In the genomic region with DNA sequence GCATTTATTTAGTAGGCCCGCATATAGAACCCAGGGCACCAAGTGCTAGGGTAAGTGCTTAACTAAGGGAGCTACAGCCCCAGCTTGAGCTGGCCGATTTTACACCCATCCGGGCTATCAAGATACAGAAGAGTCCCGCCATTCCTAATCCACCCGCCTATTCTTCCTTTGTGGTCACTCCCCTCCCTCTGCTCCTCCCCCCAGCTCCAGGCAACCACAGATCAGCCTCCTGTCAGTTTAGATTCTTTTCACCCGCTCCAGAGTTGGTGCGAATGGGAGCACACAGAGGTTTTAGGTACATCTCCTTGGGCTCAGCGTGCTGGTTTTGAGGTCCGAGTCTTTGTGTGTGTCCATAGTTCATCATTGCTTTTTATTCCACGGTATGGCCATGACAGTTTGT, we compare ENCODE assay signal across 11 mouse cellular contexts. TPM values are rescaled to one million over a fixed set of nuclear protein-coding genes. Genes with fewer than 3 reads are reported as not detected.
A peak's percentile ranks its signal among the peaks of the same experiment; 100 is the strongest.
DNase-seq lines count a peak whose midpoint lies in the region; ATAC-seq and TF ChIP-seq lines count a peak whose summit lies in the region.
"Had no signal": no experiment of that assay in that cellular context is flagged by ENCODE, and none has a peak within 500 bp of the region (broad histone marks: within the 10 kb centered on the region; RNA-seq: fewer than 3 reads in every experiment).

No protein-coding gene starts in this region.

- H3K9me3 ChIP-seq in heart, embryonic 10.5 days, result no peaks in the 10 kb centered on the region
- H3K9me3 ChIP-seq in E14TG2a.4 (ENCODE audit: low read length), result peaks cover 3% of the 10 kb centered on the region; the same call in 1 of the 2 replicates
- H3K9me3 ChIP-seq in forebrain, embryonic 14.5 days (replicated peaks; ENCODE audit: control insufficient read depth, low read length), result no peaks in the 10 kb centered on the region
- no peaks in the 10 kb centered on the region for H3K9me3 ChIP-seq in midbrain, embryonic 11.5 days (ENCODE audit: control insufficient read depth, low read length)

- H3K27ac ChIP-seq in heart, embryonic 10.5 days, result no peak overlapping the region
- H3K27ac ChIP-seq in heart, adult 2 months, result no peak overlapping the region
- H3K27ac ChIP-seq in forebrain, embryonic 14.5 days (ENCODE audit: low read depth, low read length), result no peak overlapping the region
- peak overlapping the region; percentile 53; the same call in 1 of the 2 replicates for H3K27ac ChIP-seq in midbrain, embryonic 11.5 days (ENCODE audit: low read depth, low read length)
- H3K27ac ChIP-seq: limb, embryonic 13.5 days had no signal

- 0 out of 2 replicates have a peak, but pooled peaks have one; percentile 21 for ATAC-seq in forebrain, embryonic 14.5 days
- peak; percentile 82 for ATAC-seq in midbrain, embryonic 11.5 days (ENCODE audit: low FRiP score)

- peak overlapping the region; percentile 39 for H3K4me2 ChIP-seq in forebrain, embryonic 14.5 days (ENCODE audit: low read length)
- H3K4me2 ChIP-seq in midbrain, embryonic 11.5 days, result peak overlapping the region; percentile 38

- intact Hi-C loops in heart, adult 2 months (cut with DNase I), result no loop called here

- no peak for TF ChIP-seq CTCF in heart, adult 2 months (IDR thresholded peaks at IDR 0.05)
- no peak for TF ChIP-seq CTCF in E14TG2a.4 (conservative IDR thresholded peaks at IDR 0.05; ENCODE audit: low read length)

- no peak for DNase-seq in heart, embryonic 10.5 days (ENCODE audit: low spot score)
- no peak for DNase-seq in heart, adult 2 months
- peak; percentile 49 for DNase-seq in forebrain, embryonic 14.5 days (ENCODE audit: low spot score)
- DNase-seq in midbrain, embryonic 11.5 days (ENCODE audit: low spot score, missing footprints), result peak; percentile 96
- DNase-seq in testis, postnatal 10 days (ENCODE audit: low spot score), result no peak
- DNase-seq in urinary bladder, postnatal 25 days (ENCODE audit: low spot score), result no peak
- DNase-seq in B cell, adult 2 months, result no peak
- DNase-seq: adrenal gland, postnatal 14 days had no signal

- H3K9ac ChIP-seq in heart, adult 2 months (ENCODE audit: low read depth, low read length), result no peak overlapping the region
- H3K9ac ChIP-seq in forebrain, embryonic 14.5 days (ENCODE audit: low read length), result peak overlapping the region; percentile 21; the same call in 1 of the 2 replicates
- peak overlapping the region; percentile 53 for H3K9ac ChIP-seq in midbrain, embryonic 11.5 days (ENCODE audit: low read length)
- H3K9ac ChIP-seq: limb, embryonic 13.5 days had no signal

- no peak for TF ChIP-seq POLR2A in heart, adult 2 months (IDR thresholded peaks at IDR 0.05; ENCODE audit: insufficient read depth, low read depth, low read length)

- WGBS in heart, embryonic 10.5 days, result 9% methylated on average over 10 of the region's 10 CpGs
- 25% methylated on average over 10 of the region's 10 CpGs for WGBS in heart, adult 2 months
- 2% methylated on average over 10 of the region's 10 CpGs for WGBS in forebrain, embryonic 14.5 days
- WGBS in midbrain, embryonic 11.5 days, result 2% methylated on average over 10 of the region's 10 CpGs

- TF ChIP-seq EP300 in heart, adult 2 months (IDR thresholded peaks at IDR 0.05; ENCODE audit: insufficient read depth, low read depth, low read length), result no peak

- H3K36me3 ChIP-seq in heart, embryonic 10.5 days, result no peaks in the 10 kb centered on the region
- H3K36me3 ChIP-seq in heart, adult 2 months (ENCODE audit: control insufficient read depth, insufficient read depth, low read length), result no peaks in the 10 kb centered on the region
- no peaks in the 10 kb centered on the region for H3K36me3 ChIP-seq in E14TG2a.4 (ENCODE audit: insufficient read depth, low read length)
- no peaks in the 10 kb centered on the region for H3K36me3 ChIP-seq in forebrain, embryonic 14.5 days (ENCODE audit: control insufficient read depth, insufficient read depth, low read length)
- H3K36me3 ChIP-seq in midbrain, embryonic 11.5 days (ENCODE audit: control insufficient read depth, insufficient read depth, low read length), result no peaks in the 10 kb centered on the region
- H3K36me3 ChIP-seq: limb, embryonic 13.5 days had no signal

- H3K79me2 ChIP-seq in heart, adult 2 months (replicated peaks; ENCODE audit: control insufficient read depth, insufficient read depth, low read length), result no peaks in the 10 kb centered on the region

- peaks cover 24% of the 10 kb centered on the region for H3K4me1 ChIP-seq in heart, embryonic 10.5 days
- no peaks in the 10 kb centered on the region for H3K4me1 ChIP-seq in heart, adult 2 months (ENCODE audit: control insufficient read depth, insufficient read depth, low read length)
- peaks cover 30% of the 10 kb centered on the region for H3K4me1 ChIP-seq in E14TG2a.4 (replicated peaks; ENCODE audit: low read depth, low read length)
- H3K4me1 ChIP-seq in forebrain, embryonic 14.5 days (ENCODE audit: control insufficient read depth, insufficient read depth, low read length), result peaks cover 3% of the 10 kb centered on the region
- peaks cover 16% of the 10 kb centered on the region for H3K4me1 ChIP-seq in midbrain, embryonic 11.5 days (ENCODE audit: control insufficient read depth, insufficient read depth, low read length)

- H3K27me3 ChIP-seq in heart, embryonic 10.5 days (ENCODE audit: insufficient read depth, poor library complexity, severe bottlenecking), result peaks cover 52% of the 10 kb centered on the region
- peaks cover 8% of the 10 kb centered on the region for H3K27me3 ChIP-seq in heart, adult 2 months (ENCODE audit: control insufficient read depth, insufficient read depth, low read length)
- peaks cover 43% of the 10 kb centered on the region for H3K27me3 ChIP-seq in E14TG2a.4 (ENCODE audit: insufficient read depth, low read length)
- peaks cover 27% of the 10 kb centered on the region for H3K27me3 ChIP-seq in forebrain, embryonic 14.5 days (replicated peaks; ENCODE audit: control insufficient read depth, insufficient read depth, low read length)
- H3K27me3 ChIP-seq in midbrain, embryonic 11.5 days (ENCODE audit: control insufficient read depth, insufficient read depth, low read length), result peaks cover 19% of the 10 kb centered on the region

- peak overlapping the region; percentile 24; the same call in 1 of the 2 replicates for H3K4me3 ChIP-seq in heart, embryonic 10.5 days
- H3K4me3 ChIP-seq in heart, adult 2 months, result no peak overlapping the region
- H3K4me3 ChIP-seq in E14TG2a.4 (replicated peaks; ENCODE audit: low read length), result peak overlapping the region; percentile 41; the same call in 1 of the 2 replicates
- H3K4me3 ChIP-seq in forebrain, embryonic 14.5 days (ENCODE audit: low read depth, low read length), result no peak overlapping the region
- peak overlapping the region; percentile 8; the same call in 1 of the 2 replicates for H3K4me3 ChIP-seq in midbrain, embryonic 11.5 days (ENCODE audit: low read depth, low read length)
- H3K4me3 ChIP-seq: erythroblast, embryonic 14.5 days had no signal

RNA-seq across cellular contexts. Expression of a gene that starts 16.5 kb away (rescaled TPM):
- polyA plus RNA-seq in heart, embryonic 10.5 days (2016; fragmentation: Nextera tagmentation; extraction: Ambion mirVana), result not detected in 2 replicates
- total RNA-seq in heart, adult 2 months (2021), result not detected
- polyA plus RNA-seq in heart, adult 2 months (2012; rRNA removed), result 0.08 and 0.18 TPM in 2 replicates
- polyA plus RNA-seq in forebrain, embryonic 14.5 days (2014; fragmentation: Nextera tagmentation; extraction: Ambion mirVana), result 0.10 TPM in 1 of 2 replicates, not detected in the other
- polyA plus RNA-seq in midbrain, embryonic 11.5 days (2014; fragmentation: Nextera tagmentation; extraction: Ambion mirVana), result 0.06 TPM in 1 of 2 replicates, not detected in the other
- total RNA-seq: adrenal gland, postnatal 14 days had no signal

RNA-seq across cellular contexts. Expression of a gene that starts 28.7 kb away (rescaled TPM):
- not detected in 2 replicates for polyA plus RNA-seq in heart, embryonic 10.5 days (2016; fragmentation: Nextera tagmentation; extraction: Ambion mirVana)
- not detected for total RNA-seq in heart, adult 2 months (2021)
- not detected in 2 replicates for polyA plus RNA-seq in heart, adult 2 months (2012; rRNA removed)
- polyA plus RNA-seq in forebrain, embryonic 14.5 days (2014; fragmentation: Nextera tagmentation; extraction: Ambion mirVana), result not detected in 2 replicates
- polyA plus RNA-seq in midbrain, embryonic 11.5 days (2014; fragmentation: Nextera tagmentation; extraction: Ambion mirVana), result not detected in 2 replicates
- total RNA-seq: adrenal gland, postnatal 14 days had no signal
- polyA plus RNA-seq: erythroblast, embryonic 14.5 days; limb, embryonic 13.5 days had no signal

RNA-seq across cellular contexts. Expression of a gene that starts 36.4 kb away (rescaled TPM):
- polyA plus RNA-seq in heart, embryonic 10.5 days (2016; fragmentation: Nextera tagmentation; extraction: Ambion mirVana), result 31.5 and 50.1 TPM in 2 replicates
- 10 to 100 TPM; 27.0 to 27.1 TPM for total RNA-seq in heart, adult 2 months (2021)
- polyA plus RNA-seq in heart, adult 2 months (2012; rRNA removed), result 18.7 and 28.1 TPM in 2 replicates
- 103 TPM in 2 replicates for polyA plus RNA-seq in forebrain, embryonic 14.5 days (2014; fragmentation: Nextera tagmentation; extraction: Ambion mirVana)
- 89.6 and 92.3 TPM in 2 replicates for polyA plus RNA-seq in midbrain, embryonic 11.5 days (2014; fragmentation: Nextera tagmentation; extraction: Ambion mirVana)

Comparison
In these comparisons a context has a peak if more than half of its experiments do, and no peak if none do; other contexts are left out.
1. H3K4me3 ChIP-seq: peak in heart, embryonic 10.5 days (single experiment), E14TG2a.4 (single experiment) and midbrain, embryonic 11.5 days (single experiment); none in heart, adult 2 months (single experiment) and forebrain, embryonic 14.5 days (single experiment).
2. DNase-seq: peak in forebrain, embryonic 14.5 days (single experiment) and midbrain, embryonic 11.5 days (single experiment); none in heart, embryonic 10.5 days (single experiment), heart, adult 2 months (0 of 2), testis, postnatal 10 days (single experiment), urinary bladder, postnatal 25 days (single experiment) and B cell, adult 2 months (0 of 2).